Mouse (Mus musculus) midbrain, postnatal 0 days (tissue): Measurements from ENCODE around the gene Gm49378. TPM values are rescaled to one million over a fixed set of nuclear protein-coding genes. Genes with fewer than 3 reads are reported as not detected.

Experiments used
- ATAC-seq: fragments of 200-750 bp; cut with Nextera tagmentation; 2 replicates; pipeline ENCODE4 v1.8.0; 2017; ENCODE audit warnings: moderate number of reproducible peaks, mild to moderate bottlenecking, moderate TSS enrichment, moderate library complexity; ENCODE audit not compliant: low FRiP score
- DNase-seq: peaks from one replicate; pipeline ENCODE4 v3.0.0-alpha.2; 2015; ENCODE audit warnings: low spot score
- H3K27ac ChIP-seq: fragments of 300-500 bp; sonication (generic); 2 replicates; pipeline ENCODE4 v1.5.1; 2014; ENCODE audit warnings: low read depth, mild to moderate bottlenecking, low read length, mixed read lengths
- H3K27me3 ChIP-seq: fragments of 300-500 bp; sonication (generic); 2 replicates; pipeline ENCODE4 v1.6.1; 2014; ENCODE audit warnings: low read length, control low read depth, mixed read lengths; ENCODE audit not compliant: insufficient read depth
- H3K36me3 ChIP-seq: fragments of 300-500 bp; sonication (generic); 2 replicates; pipeline ENCODE4 v1.6.1; 2014; ENCODE audit warnings: low read length, control low read depth, mixed read lengths; ENCODE audit not compliant: insufficient read depth
- H3K4me1 ChIP-seq: fragments of 300-500 bp; sonication (generic); 2 replicates; pipeline ENCODE4 v1.6.1; 2014; ENCODE audit warnings: mild to moderate bottlenecking, control low read depth, antibody characterized with exemption, low read length, mixed read lengths; ENCODE audit not compliant: insufficient read depth
- H3K4me2 ChIP-seq: fragments of 300-500 bp; sonication (generic); 2 replicates; pipeline ENCODE4 v1.6.1; 2014; ENCODE audit warnings: low read depth, mild to moderate bottlenecking, low read length, mixed read lengths; ENCODE audit not compliant: poor library complexity, severe bottlenecking
- H3K4me3 ChIP-seq: fragments of 300-500 bp; sonication (generic); 2 replicates; pipeline ENCODE4 v1.5.1; 2014; ENCODE audit warnings: low read depth, mild to moderate bottlenecking, low read length, moderate library complexity
- H3K9ac ChIP-seq: fragments of 300-500 bp; sonication (generic); replicated peaks from 2 replicates; pipeline ENCODE4 v1.6.1; 2014; ENCODE audit warnings: mild to moderate bottlenecking, low read length, moderate library complexity, mixed read lengths; ENCODE audit not compliant: poor library complexity, severe bottlenecking
- H3K9me3 ChIP-seq: fragments of 300-500 bp; sonication (generic); 2 replicates; pipeline ENCODE4 v1.6.1; 2016; ENCODE audit warnings: low read length, control low read depth
- CTCF ChIP-seq: IDR thresholded peaks from 2 replicates; pipeline ENCODE4 v1.5.1; 2016; ENCODE audit warnings: antibody characterized with exemption, mild to moderate bottlenecking
- WGBS: fragments of 180-500 bp; shearing (Covaris S2); extraction: QIAGEN DNeasy Blood & Tissue Kit; methylation state at CpG from one replicate; pipeline ENCODE4 v1.1.7; 2014; 5-methylcytosine and 5-hydroxymethylcytosine counted together
- polyA plus RNA-seq: library from polyadenylated mRNA; unstranded; fragments of >200 nt; fragmentation: Nextera tagmentation; extraction: Ambion mirVana; gene quantifications from 2 replicates; pipeline ENCODE4 v1.2.1, GENCODE M21; 2015
- total RNA-seq: library from RNA; depleted of rRNA; stranded (reverse); fragments of >200 nt; gene quantifications from 2 replicates; pipeline ENCODE4 v1.2.3, GENCODE M21; 2014

Gm49378 gene
- total and polyA plus RNA-seq, 2 experiments from 2014 or later, result 2.8 to 6.7 TPM

- TF ChIP-seq CTCF, result no peak
- peak overlapping the region; percentile 80 for H3K4me2 ChIP-seq
- no peaks in the 10 kb centered on the region for H3K4me1 ChIP-seq
- H3K36me3 ChIP-seq, result peaks cover 17% of the 10 kb centered on the region
- 66% methylated on average over 6 of the region's 6 CpGs for WGBS
- H3K9ac ChIP-seq, result no peak overlapping the region
- H3K9me3 ChIP-seq, result no peaks in the 10 kb centered on the region
- H3K27me3 ChIP-seq, result no peaks in the 10 kb centered on the region
- no peak overlapping the region; the same call in 1 of the 2 replicates for H3K27ac ChIP-seq
- no peak for DNase-seq
- no peak for ATAC-seq
- H3K4me3 ChIP-seq, result peak overlapping the region; percentile 53
Observed at GRCm38 (mm10) chr14:55585566-55585960, 52.1 kb downstream of the Gm49378 start.

- peak; percentile 72 for ATAC-seq
- H3K9ac ChIP-seq, result peak within 1 kb of the TSS; percentile 79
- peak within 1 kb of the TSS; percentile 53 for H3K4me3 ChIP-seq
- no peaks in the 10 kb centered on the region for H3K4me1 ChIP-seq
- DNase-seq, result peak; percentile 66
- peak within 1 kb of the TSS; percentile 80 for H3K4me2 ChIP-seq
- 0 out of 2 replicates have a peak, but pooled peaks have one; percentile 12 for TF ChIP-seq CTCF
- peak within 1 kb of the TSS; percentile 67 for H3K27ac ChIP-seq
- H3K27me3 ChIP-seq, result no peaks in the 10 kb centered on the region
- H3K9me3 ChIP-seq, result no peaks in the 10 kb centered on the region
- WGBS, result 3% methylated on average over 43 of the region's 43 CpGs
- H3K36me3 ChIP-seq, result peaks cover 19% of the 10 kb centered on the region
Observed at GRCm38 (mm10) chr14:55584702-55585565, 52.8 kb downstream of the Gm49378 start, which contains the start of gene Emc9. TSS of gene Emc9 (minus strand) at chr14:55585302.

GRCm38 (mm10) chr14:55584303-55584701 is 53.4 kb downstream of the Gm49378 start:
- H3K4me2 ChIP-seq, result peak overlapping the region; percentile 80
- WGBS, result 37% methylated on average over 5 of the region's 5 CpGs
- peak overlapping the region; percentile 79 for H3K9ac ChIP-seq
- no peak for TF ChIP-seq CTCF
- no peaks in the 10 kb centered on the region for H3K27me3 ChIP-seq
- ATAC-seq (no peak), DNase-seq (no peak)
- H3K36me3 ChIP-seq, result peaks cover 19% of the 10 kb centered on the region
- H3K27ac ChIP-seq, result peak overlapping the region; percentile 67; the same call in 1 of the 2 replicates
- H3K4me3 ChIP-seq, result peak overlapping the region; percentile 53
- no peaks in the 10 kb centered on the region for H3K9me3 ChIP-seq
- H3K4me1 ChIP-seq, result no peaks in the 10 kb centered on the region

GRCm38 (mm10) chr14:55581981-55582681 is 55.6 kb downstream of the Gm49378 start:
- Histone ChIP-seq H3K9me3 (no peaks in the 10 kb centered on the region), H3K9ac (no peak overlapping the region), H3K27me3 (no peaks in the 10 kb centered on the region), H3K27ac (no peak overlapping the region), H3K36me3 (peaks cover 13% of the 10 kb centered on the region), H3K4me3 (no peak overlapping the region), H3K4me2 (no peak overlapping the region), H3K4me1 (no peaks in the 10 kb centered on the region)
- no peak for ATAC-seq
- TF ChIP-seq CTCF, result peak; percentile 56
- WGBS, result 62% methylated on average over 9 of the region's 9 CpGs
- no peak for DNase-seq

- no peaks in the 10 kb centered on the region for H3K9me3 ChIP-seq
- no peaks in the 10 kb centered on the region for H3K27me3 ChIP-seq
- H3K4me1 ChIP-seq, result no peaks in the 10 kb centered on the region
- H3K36me3 ChIP-seq, result peaks cover 13% of the 10 kb centered on the region
- TF ChIP-seq CTCF, result no peak
- DNase-seq, result no peak
- no peak overlapping the region for H3K9ac ChIP-seq
- H3K4me2 ChIP-seq, result no peak overlapping the region
- 94% methylated on average over 16 of the region's 16 CpGs for WGBS
- no peak overlapping the region for H3K4me3 ChIP-seq
- ATAC-seq, result no peak
- no peak overlapping the region for H3K27ac ChIP-seq
Observed at GRCm38 (mm10) chr14:55580731-55581130, 57.0 kb downstream of the Gm49378 start.
